8 mouse cellular contexts compared by ENCODE assay signal in genomic region chr12:74803740-74804512, GRCm38 (mm10).
DNase-seq lines count a peak whose midpoint lies in the region; ATAC-seq lines count a peak whose summit lies in the region.

No protein-coding gene starts in this region.

- H3K9me3 ChIP-seq in heart, embryonic 11.5 days (replicated peaks; ENCODE audit: control insufficient read depth, low read length) = no peaks in the 10 kb centered on the region

- WGBS in heart, embryonic 11.5 days (ENCODE audit: insufficient replicate concordance) = 56% methylated on average over 13 of the region's 13 CpGs

- no peak for DNase-seq in heart, postnatal 4 days
- DNase-seq in A20 (ENCODE audit: low read depth, low spot score) = peak; percentile 15
- peak; percentile 32 for DNase-seq in adipocyte (ENCODE audit: low spot score)
- peak; percentile 27 for DNase-seq in induced T-regulatory cell, adult 2 months (ENCODE audit: low read depth)
- peak; percentile 35 for DNase-seq in retina, embryonic 14.5 days (ENCODE audit: low spot score)
- DNase-seq in right cerebral cortex, adult 2 months (ENCODE audit: low spot score in 2 of 2) = no peak
- no peak for DNase-seq in layer of hippocampus, postnatal 10 days (ENCODE audit: low spot score in 2 of 2)

- H3K4me1 ChIP-seq in heart, embryonic 11.5 days (ENCODE audit: control insufficient read depth, insufficient read depth, low read length) = no peaks in the 10 kb centered on the region

- peak; percentile 84 for ATAC-seq in heart, embryonic 11.5 days (replicated peaks; ENCODE audit: insufficient number of reproducible peaks, low FRiP score, low TSS enrichment)

- H3K27me3 ChIP-seq in heart, embryonic 11.5 days (ENCODE audit: control insufficient read depth, insufficient read depth, low read length) = no peaks in the 10 kb centered on the region

- H3K4me2 ChIP-seq in heart, embryonic 11.5 days = no peak overlapping the region

- H3K27ac ChIP-seq in heart, embryonic 11.5 days (ENCODE audit: low read depth, low read length) = no peak overlapping the region

- H3K9ac ChIP-seq in heart, embryonic 11.5 days (ENCODE audit: low read depth, low read length) = no peak overlapping the region

- no peaks in the 10 kb centered on the region for H3K36me3 ChIP-seq in heart, embryonic 11.5 days (ENCODE audit: control insufficient read depth, insufficient read depth, low read length)

- H3K4me3 ChIP-seq in heart, embryonic 11.5 days (ENCODE audit: low read depth, low read length) = no peak overlapping the region

Comparison
In these comparisons a context has a peak if more than half of its experiments do, and no peak if none do; other contexts are left out.
1. DNase-seq: peak in A20 (single experiment), adipocyte (single experiment), induced T-regulatory cell, adult 2 months (single experiment) and retina, embryonic 14.5 days (single experiment); none in heart, postnatal 4 days (single experiment), right cerebral cortex, adult 2 months (0 of 2) and layer of hippocampus, postnatal 10 days (0 of 2).